In genomic region chr4:120270937-120271199, GRCm38 (mm10) we compare ENCODE assay signal across 23 mouse cellular contexts. TPM values are rescaled to one million over a fixed set of nuclear protein-coding genes. Genes with fewer than 3 reads are reported as not detected.
"Had no signal": no experiment of that assay in that cellular context is flagged by ENCODE, and none has a peak within 500 bp of the region (broad histone marks: within the 10 kb centered on the region; RNA-seq: fewer than 3 reads in every experiment).

No protein-coding gene starts in this region.

- H3K9me3 ChIP-seq: limb, embryonic 10.5 days; limb, embryonic 13.5 days; liver, embryonic 12.5 days; liver, embryonic 15.5 days; lung, embryonic 15.5 days; megakaryocyte, embryonic 14.5 days; midbrain, embryonic 10.5 days; midbrain, embryonic 13.5 days had no signal

- H3K27ac ChIP-seq: kidney, postnatal 0 days; layer of hippocampus, adult 2 months; limb, embryonic 10.5 days; limb, embryonic 13.5 days; liver, embryonic 12.5 days; liver, embryonic 15.5 days; lung, embryonic 15.5 days; midbrain, embryonic 10.5 days; midbrain, embryonic 13.5 days; stomach, postnatal 0 days had no signal

- H3K4me3 ChIP-seq: layer of hippocampus, adult 2 months; limb, embryonic 10.5 days; limb, embryonic 13.5 days; liver, embryonic 12.5 days; liver, embryonic 15.5 days; lung, embryonic 15.5 days; megakaryocyte, embryonic 14.5 days; midbrain, embryonic 10.5 days; midbrain, embryonic 13.5 days had no signal

- ATAC-seq: liver, embryonic 12.5 days; midbrain, embryonic 13.5 days; midbrain, embryonic 16.5 days had no signal

- DNase-seq: kidney, postnatal 25 days; layer of hippocampus, adult 9-11 months; liver; lung, adult 18-20 months; lung, postnatal 10 days; lung, postnatal 36 days; right cerebral cortex, adult 18-20 months; right cerebral cortex, postnatal 14 days; right cerebral cortex, postnatal 4 days; thymus, adult 18-20 months; thymus, postnatal 36 days had no signal

- H3K36me3 ChIP-seq: limb, embryonic 10.5 days; limb, embryonic 13.5 days; liver, embryonic 12.5 days; liver, embryonic 15.5 days; lung, embryonic 15.5 days; midbrain, embryonic 10.5 days; midbrain, embryonic 13.5 days had no signal

- H3K4me2 ChIP-seq: limb, embryonic 13.5 days; liver, embryonic 12.5 days; liver, embryonic 15.5 days; lung, embryonic 15.5 days; midbrain, embryonic 13.5 days had no signal

- H3K9ac ChIP-seq: limb, embryonic 13.5 days; liver, embryonic 12.5 days; liver, embryonic 15.5 days; lung, embryonic 15.5 days; midbrain, embryonic 13.5 days had no signal

- H3K4me1 ChIP-seq: liver, embryonic 15.5 days had no signal

RNA-seq across cellular contexts. Expression of gene Foxo6, which starts 16.3 kb away (rescaled TPM):
- polyA plus RNA-seq: limb, embryonic 10.5 days; liver, embryonic 12.5 days; liver, embryonic 15.5 days had no signal
